ENCODE assay signal across 33 mouse cellular contexts in the genomic region with DNA sequence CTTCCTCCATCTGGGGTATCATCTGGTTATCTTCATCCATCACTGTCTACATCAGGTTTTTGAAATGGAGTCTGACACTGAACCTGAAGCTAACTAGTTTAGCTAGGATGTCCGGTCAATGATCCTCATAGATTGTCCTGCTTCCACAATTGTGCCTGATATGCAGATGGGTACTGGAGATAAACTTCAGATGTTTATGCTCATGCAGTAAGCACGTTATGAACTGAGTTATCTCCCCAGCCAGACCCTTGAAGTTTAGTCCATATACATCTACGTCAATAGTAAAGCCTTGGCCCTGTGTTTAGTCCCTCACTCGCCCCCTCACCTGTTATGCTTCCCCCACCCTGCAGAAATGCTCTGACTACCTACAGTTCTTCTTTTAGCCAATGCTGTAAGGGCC.
"Had no signal": no experiment of that assay in that cellular context is flagged by ENCODE, and none has a peak within 500 bp of the region (broad histone marks: within the 10 kb centered on the region; RNA-seq: fewer than 3 reads in every experiment).

No protein-coding gene starts in this region.

- ATAC-seq: hindbrain, embryonic 16.5 days; hindbrain, postnatal 0 days; inflammation-experienced regulatory T-cells, adult 6 months; intestine, embryonic 15.5 days; intestine, embryonic 16.5 days; intestine, postnatal 0 days had no signal

- DNase-seq: heart, postnatal 10 days; heart, postnatal 14 days; heart, postnatal 36 days; heart, postnatal 4 days; kidney, adult 11 months; kidney, adult 18-20 months; kidney, adult 2 months; kidney, adult 8-10 months; kidney, adult 9 months; kidney, postnatal 10 days; kidney, postnatal 14 days; kidney, postnatal 25 days; kidney, postnatal 36 days; kidney, postnatal 4 days; layer of hippocampus, adult 9-11 months; layer of hippocampus, postnatal 36 days had no signal

- H3K36me3 ChIP-seq: heart, embryonic 10.5 days; heart, embryonic 12.5 days; heart, embryonic 13.5 days; heart, embryonic 15.5 days; hindbrain, embryonic 10.5 days; hindbrain, embryonic 12.5 days; hindbrain, embryonic 13.5 days; hindbrain, embryonic 15.5 days; intestine, embryonic 15.5 days; kidney, embryonic 15.5 days had no signal

- H3K27me3 ChIP-seq: heart, embryonic 12.5 days; heart, embryonic 13.5 days; heart, embryonic 15.5 days; hindbrain, embryonic 12.5 days; hindbrain, embryonic 13.5 days; hindbrain, embryonic 15.5 days; intestine, embryonic 15.5 days; kidney, embryonic 15.5 days had no signal

- H3K9me3 ChIP-seq: heart, embryonic 10.5 days; heart, embryonic 12.5 days; heart, embryonic 13.5 days; heart, embryonic 15.5 days; hindbrain, embryonic 10.5 days; hindbrain, embryonic 12.5 days; hindbrain, embryonic 13.5 days; hindbrain, embryonic 15.5 days; intestine, embryonic 15.5 days; kidney, embryonic 15.5 days had no signal

- H3K4me1 ChIP-seq: heart, embryonic 10.5 days; heart, embryonic 12.5 days; heart, embryonic 13.5 days; heart, embryonic 15.5 days; hindbrain, embryonic 10.5 days; hindbrain, embryonic 12.5 days; hindbrain, embryonic 13.5 days; hindbrain, embryonic 15.5 days; intestine, embryonic 15.5 days; kidney, embryonic 15.5 days had no signal

- H3K4me3 ChIP-seq: heart, embryonic 10.5 days; heart, embryonic 12.5 days; heart, embryonic 13.5 days; heart, embryonic 15.5 days; hindbrain, embryonic 10.5 days; hindbrain, embryonic 12.5 days; hindbrain, embryonic 13.5 days; hindbrain, embryonic 15.5 days; intestine, embryonic 15.5 days; kidney, embryonic 15.5 days; layer of hippocampus, adult 2 months; left cerebral cortex, adult 2 months had no signal
